8 mouse cellular contexts compared by ENCODE assay signal in genomic region chr4:129189542-129190519, GRCm38 (mm10). TPM values are rescaled to one million over a fixed set of nuclear protein-coding genes. Genes with fewer than 3 reads are reported as not detected.
A peak's percentile ranks its signal among the peaks of the same experiment; 100 is the strongest.
DNase-seq lines count a peak whose midpoint lies in the region; ATAC-seq and TF ChIP-seq lines count a peak whose summit lies in the region.

Gene S100pbp (minus strand): TSS chr4:129189727.
Gene Yars (plus strand): TSS chr4:129189760.

- TF ChIP-seq CTCF in lung, adult 2 months (IDR thresholded peaks at IDR 0.05; ENCODE audit: insufficient read depth, low read length) = no peak

- WGBS in forebrain, embryonic 15.5 days = under 1% methylated on average over 58 of the region's 58 CpGs
- WGBS in lung, adult 2 months = under 1% methylated on average over 58 of the region's 58 CpGs

- peak; percentile 68; the same call in 1 of the 2 replicates for TF ChIP-seq POLR2A in lung, adult 2 months (IDR thresholded peaks at IDR 0.05; ENCODE audit: borderline replicate concordance, extremely low read depth, low read depth, low read length)

- intact Hi-C loops in heart, postnatal 25 days (cut with DNase I) = loop anchor here (5.0 kb wide), 2 partner anchors 142 to 267 kb away; no protein-coding TSS in a partner anchor

- peak; percentile 89 for ATAC-seq in forebrain, embryonic 15.5 days (replicated peaks)
- peak; percentile 95 for ATAC-seq in neutrophil, adult 5-6 weeks (ENCODE audit: extremely low read depth, insufficient number of reproducible peaks, low FRiP score, poor library complexity, severe bottlenecking)

- in situ Hi-C loops in ES-E14 (cut with MboI; ENCODE audit: low sequenced_read_pairs in 2 of 2, unreplicated experiment in 2 of 2) = no loop called here

- no peaks in the 10 kb centered on the region for H3K27me3 ChIP-seq in forebrain, embryonic 15.5 days

- peaks cover 7 to 12% of the 10 kb centered on the region in 2 experiments; a peak in 3 of 4 replicates for H3K4me1 ChIP-seq in ES-E14 (ENCODE audit: control insufficient read depth in 2 of 2, insufficient read depth in 2 of 2, low read length in 2 of 2, poor library complexity in 1 of 2)
- H3K4me1 ChIP-seq in forebrain, embryonic 15.5 days = peaks cover 27% of the 10 kb centered on the region
- H3K4me1 ChIP-seq in lung, adult 2 months (ENCODE audit: control insufficient read depth, insufficient read depth, low read length) = peaks cover 4% of the 10 kb centered on the region

- peak; percentile 97 for DNase-seq in ES-E14 (ENCODE audit: low read depth, low spot score)
- peak; percentile 97 for DNase-seq in cerebellum, adult 11-12 months
- DNase-seq in heart, postnatal 25 days (ENCODE audit: low spot score) = peak; percentile 95
- peak; percentile 92 to 97 for DNase-seq in layer of hippocampus, adult 18-20 months (ENCODE audit: low spot score in 2 of 2)
- DNase-seq in lung, adult 2 months = peak; percentile 97
- peak; percentile 97 to 98 for DNase-seq in thymus, adult 18-20 months

- peak within 1 kb of the TSS; percentile 94 for H3K27ac ChIP-seq in ES-E14 (ENCODE audit: insufficient read depth, low read depth, low read length, poor library complexity, severe bottlenecking)
- peak within 1 kb of the TSS; percentile 89 for H3K27ac ChIP-seq in forebrain, embryonic 15.5 days (replicated peaks)

- H3K36me3 ChIP-seq in ES-E14 (ENCODE audit: control insufficient read depth, insufficient read depth, low read length, poor library complexity, severe bottlenecking) = peaks cover 9% of the 10 kb centered on the region; the same call in 1 of the 2 replicates
- peaks cover 7% of the 10 kb centered on the region; the same call in 1 of the 2 replicates for H3K36me3 ChIP-seq in forebrain, embryonic 15.5 days

- H3K4me2 ChIP-seq in forebrain, embryonic 15.5 days (replicated peaks) = peak within 1 kb of the TSS; percentile 78

- peak within 1 kb of the TSS; percentile 86 to 97 for H3K4me3 ChIP-seq in ES-E14 (ENCODE audit: insufficient read depth in 1 of 2, low read depth in 1 of 2, low read length in 2 of 2, poor library complexity in 1 of 2, severe bottlenecking in 1 of 2)
- peak within 1 kb of the TSS; percentile 84 for H3K4me3 ChIP-seq in forebrain, embryonic 15.5 days
- H3K4me3 ChIP-seq in lung, adult 2 months (replicated peaks; ENCODE audit: extremely low read depth, low read depth, low read length) = peak within 1 kb of the TSS; percentile 74

- H3K9me3 ChIP-seq in ES-E14 (ENCODE audit: control insufficient read depth, insufficient read depth, low read depth, low read length) = no peaks in the 10 kb centered on the region
- no peaks in the 10 kb centered on the region for H3K9me3 ChIP-seq in forebrain, embryonic 15.5 days

- H3K9ac ChIP-seq in ES-E14 (ENCODE audit: insufficient read depth, low read depth, low read length, poor library complexity, severe bottlenecking) = peak within 1 kb of the TSS; percentile 97
- H3K9ac ChIP-seq in forebrain, embryonic 15.5 days (replicated peaks) = peak within 1 kb of the TSS; percentile 76

TF ChIP-seq in ES-E14, 5 proteins besides CTCF, POLR2A, EP300 and RAD21:
- TF ChIP-seq ZNF384 (IDR thresholded peaks at IDR 0.05; ENCODE audit: low read depth, low read length) (peak; percentile 100), HCFC1 (IDR thresholded peaks at IDR 0.05; ENCODE audit: borderline replicate concordance, insufficient read depth, low read length) (peak; percentile 87), ZC3H11A (IDR thresholded peaks at IDR 0.05; ENCODE audit: borderline replicate concordance, low read depth, low read length) (no peak), MAFK (IDR thresholded peaks at IDR 0.05; ENCODE audit: insufficient read depth, low read depth, low read length) (peak; percentile 39; the same call in 1 of the 2 replicates), CHD2 (IDR thresholded peaks at IDR 0.05; ENCODE audit: low read depth, low read length) (peak; percentile 53; the same call in 1 of the 2 replicates)

RNA-seq across cellular contexts. Expression of gene S100pbp, which starts in this region (rescaled TPM):
- total RNA-seq in ES-E14 (2012; rRNA removed) = 25.5 and 25.7 TPM in 2 replicates
- polyA plus RNA-seq in forebrain, embryonic 15.5 days (2015; fragmentation: Nextera tagmentation; extraction: Ambion mirVana) = 15.3 and 17.2 TPM in 2 replicates
- 10 to 100 TPM; 12.9 to 14.1 TPM for total RNA-seq in heart, postnatal 25 days (2021)
- 10 to 100 TPM; 32.6 to 35.4 TPM for total RNA-seq in layer of hippocampus, adult 18-20 months (2021)
- 8.5 and 10.5 TPM in 2 replicates for polyA plus RNA-seq in lung, adult 2 months (2012; rRNA removed)
- 33.0 and 44.8 TPM in 2 replicates for total RNA-seq in neutrophil, adult 5-6 weeks (2017)

RNA-seq across cellular contexts. Expression of gene Yars, which starts in this region (rescaled TPM):
- 125 and 136 TPM in 2 replicates for total RNA-seq in ES-E14 (2012; rRNA removed)
- polyA plus RNA-seq in forebrain, embryonic 15.5 days (2015; fragmentation: Nextera tagmentation; extraction: Ambion mirVana) = 106 and 115 TPM in 2 replicates
- 10 to 100 TPM; 26.9 to 30.0 TPM for total RNA-seq in heart, postnatal 25 days (2021)
- 10 to 100 TPM; 78.5 to 81.1 TPM for total RNA-seq in layer of hippocampus, adult 18-20 months (2021)
- polyA plus RNA-seq in lung, adult 2 months (2012; rRNA removed) = 9.0 and 15.4 TPM in 2 replicates
- total RNA-seq in neutrophil, adult 5-6 weeks (2017) = 26.3 and 31.4 TPM in 2 replicates

Comparison
In these comparisons a context has a peak if more than half of its experiments do, and no peak if none do; other contexts are left out.
1. Peak in every context shown above with its lines: DNase-seq, ATAC-seq, H3K4me3 ChIP-seq and H3K27ac ChIP-seq.